Mouse (Mus musculus) thymus, postnatal 0 days (tissue): ENCODE data around the gene Tnip2. TPM values are rescaled to one million over a fixed set of nuclear protein-coding genes. Genes with fewer than 3 reads are reported as not detected.

Source experiments
- DNase-seq: peaks from one replicate; pipeline ENCODE4 v3.0.0-alpha.2; 2015; ENCODE audit warnings: low spot score
- polyA plus RNA-seq: library from polyadenylated mRNA; unstranded; fragments of >200 nt; fragmentation: Nextera tagmentation; extraction: Ambion mirVana; gene quantifications from 2 replicates; pipeline ENCODE4 v1.2.1, GENCODE M21; 2015

Gene Tnip2
- 11.8 and 17.9 TPM in 2 replicates for polyA plus RNA-seq

DNA sequence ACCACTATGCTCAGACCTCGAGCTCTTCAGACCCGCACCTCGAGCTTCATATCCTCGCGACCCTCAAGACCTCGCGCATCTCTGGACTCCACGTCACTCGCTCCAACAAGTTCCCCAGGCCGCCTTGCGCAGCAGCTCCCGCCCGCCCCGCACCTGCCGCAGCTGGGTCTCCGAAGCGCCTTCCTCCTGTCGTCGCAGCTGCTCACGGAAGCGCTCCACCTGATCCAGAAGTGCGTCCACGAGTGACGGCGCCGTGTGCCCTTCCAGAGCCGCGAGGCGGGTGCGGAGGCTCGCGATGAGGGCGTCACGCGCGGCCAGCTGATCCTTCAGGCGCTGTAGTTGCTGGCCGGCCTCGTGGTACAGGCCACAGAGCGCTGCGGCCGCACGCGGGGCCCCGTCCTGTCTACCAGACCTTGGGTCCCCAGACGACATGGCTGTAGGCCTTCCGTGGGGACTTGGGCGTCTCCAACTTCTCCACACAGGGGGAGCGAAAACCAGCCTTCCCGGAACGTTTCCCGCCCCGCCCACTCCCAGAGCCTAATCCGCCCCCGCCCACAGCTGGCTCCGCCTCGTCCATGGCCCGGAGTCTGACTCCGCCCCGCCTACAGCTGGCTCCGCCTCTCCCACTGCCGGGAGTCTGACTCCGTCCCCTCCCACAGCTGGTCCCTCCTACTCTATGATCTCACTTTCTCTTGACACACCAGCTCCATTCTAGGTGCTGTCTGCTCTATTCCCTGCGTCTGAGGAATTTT, at the start of gene Tnip2:
Gene Tnip2, minus strand, starts transcription at position 526 of the 752 bp plus-strand sequence.
- peak; percentile 93 for DNase-seq

DNA sequence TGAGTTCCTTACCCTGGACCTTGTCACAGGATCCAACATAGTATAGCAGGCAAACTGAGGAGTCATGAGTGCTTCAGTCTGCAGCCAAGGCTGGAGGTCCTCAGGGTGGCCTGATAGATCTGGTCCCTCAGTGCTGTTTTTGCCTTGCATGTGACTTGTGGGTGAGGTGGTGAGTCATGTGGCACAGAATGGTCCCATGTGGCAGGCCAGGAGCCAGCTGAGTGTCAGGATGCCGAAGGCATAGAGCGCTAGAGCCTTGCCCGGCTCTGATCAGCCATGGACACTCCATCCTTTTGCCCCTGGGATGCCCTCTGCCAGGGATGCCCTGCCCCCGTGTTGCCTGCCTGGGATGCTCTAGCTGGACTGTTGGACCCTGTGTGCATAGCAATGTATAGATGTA, 38.0 kb upstream of the Tnip2 start:
- DNase-seq: no peak

DNA sequence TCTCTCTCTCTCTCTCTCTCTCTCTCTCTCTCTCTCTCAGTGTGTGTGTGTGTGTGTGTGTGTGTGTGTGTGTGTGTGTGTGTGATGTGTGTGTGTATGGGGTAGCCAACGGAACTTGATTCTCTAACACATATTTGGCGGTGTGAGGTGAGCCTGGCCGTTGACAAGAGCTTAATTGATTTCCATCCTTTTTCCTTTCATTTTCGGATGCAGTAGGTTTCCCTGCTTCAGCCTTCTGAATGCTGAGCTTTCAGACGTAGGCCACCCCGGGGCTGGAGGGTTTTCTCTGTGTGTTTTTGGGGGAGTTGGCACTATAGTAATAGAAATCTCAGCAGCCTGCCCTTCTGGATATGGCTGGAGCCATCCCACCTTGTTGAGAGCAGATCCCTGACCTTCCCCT, 36.5 kb upstream of the Tnip2 start:
- DNase-seq: no peak

DNA sequence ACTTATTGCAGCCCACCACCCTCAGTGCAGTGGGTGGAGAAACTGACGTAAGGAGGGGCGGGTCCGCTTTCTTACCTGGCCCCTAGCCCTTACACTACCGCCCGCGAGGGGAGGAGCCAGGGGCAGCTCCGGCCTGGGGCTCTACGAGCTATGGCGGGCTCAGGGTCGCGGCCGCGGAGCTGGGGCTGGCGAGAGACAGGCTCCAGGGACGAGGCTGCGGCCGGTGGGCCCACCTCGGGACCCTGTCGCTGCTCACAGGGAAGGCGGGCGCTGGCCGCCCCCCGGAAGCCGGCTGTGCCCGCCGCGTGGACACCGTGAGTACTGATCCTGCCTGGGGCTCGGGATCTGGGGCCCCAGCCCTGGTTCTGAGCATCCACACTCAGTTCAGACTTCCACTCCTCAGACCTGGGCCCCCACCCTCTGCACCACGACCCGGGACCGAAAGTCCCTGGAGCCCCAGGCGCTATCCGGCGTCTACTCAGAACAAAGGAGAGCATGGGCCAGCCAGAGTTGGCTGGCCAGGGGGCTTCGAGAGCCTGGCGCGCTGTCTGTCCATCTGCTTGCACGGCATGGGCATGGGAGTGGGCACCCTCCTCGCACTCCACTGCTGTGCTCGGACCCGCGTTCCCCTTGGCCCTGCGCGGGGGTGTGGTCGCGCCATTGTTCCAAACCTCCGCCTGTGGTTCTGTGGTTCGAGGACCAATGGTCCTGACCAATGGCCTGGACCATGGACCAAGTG, 35.9 kb upstream of the Tnip2 start:
- DNase-seq: peak; percentile 48

DNA sequence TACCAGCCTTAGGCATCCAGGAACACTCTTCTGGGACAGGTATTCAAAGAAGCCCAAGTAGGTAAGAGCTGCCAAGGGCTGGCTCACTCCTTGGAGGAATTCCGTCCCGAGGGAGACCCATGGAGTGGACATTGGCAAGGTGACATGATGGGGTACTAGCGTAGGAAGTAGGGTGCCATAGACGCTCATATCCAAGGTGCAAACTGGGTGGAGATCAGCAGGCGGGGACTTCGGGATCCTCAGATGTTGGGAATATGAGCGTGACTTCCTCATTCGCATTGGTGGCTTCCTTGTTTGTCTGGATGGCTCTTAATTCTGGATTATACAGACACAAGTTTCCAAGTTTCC, 35.3 kb upstream of the Tnip2 start:
- DNase-seq: no peak

DNA sequence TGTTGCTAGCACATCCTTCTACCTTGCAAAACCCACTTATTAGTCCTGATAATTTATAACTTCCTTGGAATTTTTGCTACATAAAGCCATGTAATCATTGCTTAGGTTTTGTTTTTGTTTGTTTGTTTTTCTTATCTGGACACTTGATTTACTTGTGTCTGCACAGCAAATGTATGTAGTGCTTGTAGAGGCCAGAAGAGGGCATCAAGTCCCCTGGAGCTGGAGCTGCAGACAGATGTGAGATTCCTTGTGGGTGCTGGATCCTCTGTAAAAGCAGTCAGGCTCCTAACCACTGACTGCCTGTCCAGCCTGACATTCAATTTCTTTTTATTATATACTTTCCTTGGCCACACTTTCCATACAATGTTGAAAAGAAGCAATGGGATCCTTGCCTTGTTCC, 33.6 kb upstream of the Tnip2 start:
- peak; percentile 39 for DNase-seq

DNA sequence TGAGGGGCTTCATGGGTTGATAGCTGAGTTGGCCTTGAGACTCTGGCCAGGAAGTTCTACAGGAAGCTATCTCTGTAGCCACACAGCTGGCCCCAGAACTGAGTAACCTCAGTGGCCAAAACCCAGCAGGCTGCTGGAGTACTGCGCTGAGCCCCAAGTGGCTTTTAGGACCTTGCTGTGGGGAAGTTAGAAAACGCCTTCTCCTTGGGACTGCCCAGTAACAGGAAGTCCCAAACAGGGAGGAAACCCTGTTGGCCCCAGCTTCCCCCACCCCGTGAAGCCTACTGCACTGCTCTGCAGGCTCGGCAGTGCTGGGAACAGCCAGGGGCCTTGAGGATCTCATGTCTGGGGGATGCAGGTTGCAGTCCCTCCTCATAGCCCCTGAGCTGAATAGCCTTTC, 29.3 kb upstream of the Tnip2 start:
- DNase-seq: no peak

DNA sequence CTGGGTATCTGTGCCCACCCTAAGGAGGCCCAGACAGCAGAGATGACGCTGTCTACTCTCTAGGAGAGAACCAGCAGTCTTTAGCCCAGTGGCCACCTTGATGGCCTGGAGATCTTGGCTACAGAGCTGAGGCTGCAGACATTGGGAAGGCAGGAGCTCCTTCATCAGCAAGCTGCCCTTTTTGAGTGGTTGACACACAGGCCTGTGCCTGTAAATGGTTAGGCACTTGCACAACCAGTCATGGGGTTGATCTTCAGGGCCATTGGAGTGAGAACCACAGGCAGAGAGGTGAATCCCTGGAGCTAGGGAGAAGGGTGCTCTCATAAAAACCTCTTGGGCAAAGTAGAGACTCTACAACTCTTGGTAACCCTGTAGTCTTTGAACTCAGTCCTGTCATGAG, 28.4 kb upstream of the Tnip2 start:
- no peak for DNase-seq

DNA sequence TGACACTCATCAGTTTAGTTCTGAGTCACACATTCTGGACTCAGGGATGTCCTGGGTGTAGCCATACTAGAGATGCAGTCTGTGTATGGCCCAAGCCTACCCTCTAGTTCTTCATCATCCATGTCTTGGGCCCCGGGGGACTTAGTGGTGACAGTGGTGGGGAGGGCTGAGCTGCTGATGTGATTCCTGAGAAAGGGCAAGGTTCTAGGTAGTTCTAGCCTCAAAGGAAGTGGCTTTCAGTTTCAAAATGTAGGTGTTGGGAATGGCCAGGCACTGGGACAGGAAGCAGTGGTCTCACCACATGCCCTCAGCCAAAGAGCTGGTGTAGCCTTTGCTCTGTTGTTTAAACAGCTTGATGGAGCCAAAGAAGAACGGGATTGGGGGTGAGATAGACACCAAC, 25.3 kb upstream of the Tnip2 start:
- DNase-seq: no peak

DNA sequence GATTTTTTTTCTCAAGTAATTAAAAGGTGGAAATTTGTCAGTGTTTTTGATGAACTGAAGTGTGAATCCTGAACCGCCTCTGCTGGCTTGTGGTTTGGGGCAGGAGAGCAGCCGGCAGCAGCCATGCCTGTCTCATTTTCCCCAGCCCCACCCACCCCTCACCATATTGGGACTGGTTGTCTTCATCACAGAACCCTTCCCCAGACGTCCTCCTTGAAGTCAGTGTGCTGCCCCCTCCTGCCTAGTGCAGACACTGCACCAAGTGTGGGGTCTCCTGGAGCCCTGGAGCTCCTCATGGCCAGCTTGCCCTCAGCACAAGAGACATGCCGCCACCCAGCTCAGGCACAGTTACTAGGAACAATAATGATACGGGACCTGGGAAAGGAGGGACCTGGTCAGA, 24.7 kb upstream of the Tnip2 start:
- peak; percentile 74 for DNase-seq

DNA sequence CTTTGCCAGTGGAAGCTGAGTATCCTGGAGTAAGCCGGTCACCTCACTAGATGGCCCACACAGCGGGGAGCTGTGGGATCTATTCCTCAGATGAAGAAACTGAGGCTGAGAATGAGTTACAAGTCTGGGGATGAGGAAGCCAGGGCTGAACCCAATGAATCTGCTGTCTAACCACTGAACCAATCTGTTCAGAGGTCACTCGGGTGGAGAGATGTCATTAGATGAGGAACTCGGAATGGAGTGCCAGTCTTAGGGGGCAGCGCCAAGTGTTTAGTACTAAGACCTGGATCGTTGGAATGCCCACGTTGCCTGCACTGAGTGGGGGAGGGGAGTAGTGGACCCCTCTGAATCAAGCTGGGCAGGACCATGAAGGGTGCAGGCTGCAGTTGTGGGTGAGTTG, 24.3 kb upstream of the Tnip2 start:
- DNase-seq: no peak

DNA sequence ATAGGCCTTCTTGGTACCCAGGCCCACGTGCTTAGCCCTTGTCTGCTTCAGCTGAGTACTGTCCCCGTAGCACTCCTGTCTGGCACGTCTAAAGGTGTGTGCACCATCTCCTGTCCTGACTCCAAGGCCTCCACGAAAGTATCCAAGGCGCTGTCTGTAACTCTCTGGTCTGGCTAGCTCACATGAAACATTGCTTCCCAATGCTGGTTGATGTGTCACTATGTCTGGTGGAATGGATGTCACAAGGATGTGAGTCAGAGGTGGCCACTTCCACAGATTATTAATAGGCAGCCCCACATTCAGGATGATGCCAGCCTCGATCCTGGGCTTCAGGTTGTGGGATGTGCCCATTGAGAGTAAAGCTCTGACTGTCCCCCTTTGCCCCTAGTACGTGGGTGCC, 22.0 kb upstream of the Tnip2 start:
- no peak for DNase-seq

DNA sequence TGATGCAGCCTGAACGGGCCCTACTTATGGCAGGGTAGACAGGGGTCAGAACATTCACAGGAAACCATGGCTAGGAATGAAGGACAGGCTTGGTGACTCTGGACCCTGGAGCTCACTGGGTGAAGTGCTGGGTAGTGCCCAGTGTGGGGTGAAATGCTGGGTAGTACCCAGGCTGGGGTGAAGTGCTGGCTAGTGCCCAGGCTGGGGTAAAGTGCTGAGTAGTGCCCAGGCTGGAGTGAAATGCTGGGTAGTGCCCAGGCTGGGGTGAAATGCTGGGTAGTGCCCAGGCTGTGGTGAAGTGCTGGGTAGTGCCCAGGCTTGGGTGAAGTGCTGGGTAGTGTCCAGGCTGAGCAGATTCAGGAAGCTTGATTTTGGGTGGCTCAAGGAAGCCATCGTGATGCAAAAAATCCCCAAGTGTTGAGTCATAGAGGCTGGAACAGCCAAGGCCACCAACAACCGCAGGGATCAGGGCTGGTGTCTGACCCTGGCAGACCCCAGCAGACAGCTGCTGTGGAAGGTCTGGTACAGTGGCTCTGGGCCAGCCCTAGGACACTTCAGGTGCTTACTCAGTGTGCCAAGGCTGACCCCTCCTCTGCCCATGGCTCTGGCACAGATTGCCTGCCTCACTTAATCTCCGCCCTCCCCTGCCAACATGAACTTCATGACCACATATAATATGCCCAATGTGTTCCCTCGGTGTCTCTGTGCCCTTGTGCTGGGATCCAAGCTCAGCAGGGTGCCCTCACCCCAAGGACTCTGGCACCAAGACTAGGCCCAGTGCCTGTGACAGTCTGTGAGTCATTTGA, 21.2 kb upstream of the Tnip2 start:
- no peak for DNase-seq

DNA sequence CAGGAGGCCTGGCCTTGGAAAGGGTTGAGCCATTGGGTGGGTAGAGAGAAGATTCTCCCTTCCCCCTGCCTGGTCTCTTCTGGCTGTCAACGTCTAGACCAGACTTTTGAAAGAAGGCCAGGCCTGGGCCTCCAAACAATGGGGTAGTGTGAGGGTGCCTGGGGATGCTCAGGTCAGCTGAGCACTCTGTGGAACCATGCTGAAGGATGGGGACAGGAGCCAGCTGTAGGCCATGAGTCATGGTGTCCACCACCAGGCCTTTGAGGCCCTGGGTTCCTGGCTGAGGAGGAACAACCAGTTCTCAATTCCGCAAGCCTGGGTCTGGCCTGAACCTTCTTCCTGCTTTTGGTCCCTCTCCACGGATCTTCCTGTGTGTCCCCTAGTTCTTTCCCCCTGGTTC, 20.0 kb upstream of the Tnip2 start:
- no peak for DNase-seq

DNA sequence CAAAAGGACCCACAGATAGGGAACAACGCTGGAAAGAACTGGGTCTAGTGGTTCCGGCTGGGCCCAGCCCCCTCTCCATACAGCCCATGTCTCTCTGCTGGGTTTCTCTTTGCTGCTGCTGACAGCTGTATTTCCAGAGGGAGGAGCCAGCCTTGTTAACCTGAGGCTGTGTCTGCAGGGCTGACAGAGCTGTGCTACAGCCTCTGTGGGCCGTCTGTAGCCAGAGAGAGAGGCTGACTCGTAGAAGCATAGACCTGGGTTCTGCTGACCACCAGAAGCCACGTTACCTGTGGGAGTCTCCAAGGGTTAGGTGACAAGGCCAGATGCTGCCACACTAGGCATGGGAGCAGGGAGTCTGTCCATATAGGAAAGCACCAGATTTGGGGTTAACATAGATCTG, 19.3 kb upstream of the Tnip2 start:
- no peak for DNase-seq

DNA sequence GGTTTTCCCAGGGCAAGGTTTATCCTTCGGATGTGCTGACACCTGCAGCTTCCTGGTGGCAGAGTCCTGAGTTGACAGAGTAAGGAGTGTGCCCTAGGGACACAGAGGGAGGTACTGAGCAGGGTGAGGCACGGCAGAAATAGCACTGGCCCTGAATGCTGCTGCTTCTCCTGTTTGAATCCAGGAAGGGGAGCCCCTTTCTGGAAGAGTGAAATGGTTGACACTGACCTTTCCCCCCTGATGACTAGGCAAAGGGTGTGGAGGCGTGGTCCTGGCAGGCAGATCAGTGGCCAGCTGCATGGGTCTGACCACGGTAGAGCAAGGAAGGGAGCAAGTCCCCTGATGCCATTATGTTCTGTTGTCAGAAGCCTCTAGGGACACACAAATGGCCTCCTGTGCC, 16.9 kb upstream of the Tnip2 start:
- no peak for DNase-seq

DNA sequence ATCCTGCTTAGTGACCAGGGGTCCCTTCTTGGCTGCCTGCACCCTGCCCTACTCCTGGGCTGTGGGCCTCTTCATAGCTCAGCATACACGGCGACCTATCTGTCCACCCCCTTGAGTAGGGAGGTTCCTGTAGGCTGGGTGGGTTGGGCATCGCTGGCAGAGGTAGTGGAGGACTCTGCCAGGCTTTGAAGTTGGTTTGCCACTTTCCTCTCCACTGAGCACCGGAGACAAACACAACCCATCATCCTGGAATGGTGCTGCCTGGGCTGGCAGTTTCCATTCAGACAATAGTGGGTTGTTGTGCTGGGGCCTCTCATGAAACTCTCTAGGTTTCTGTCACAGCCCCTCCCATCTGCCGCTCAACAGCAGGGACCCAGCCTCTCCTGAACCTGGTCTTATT, 16.3 kb upstream of the Tnip2 start:
- no peak for DNase-seq

DNA sequence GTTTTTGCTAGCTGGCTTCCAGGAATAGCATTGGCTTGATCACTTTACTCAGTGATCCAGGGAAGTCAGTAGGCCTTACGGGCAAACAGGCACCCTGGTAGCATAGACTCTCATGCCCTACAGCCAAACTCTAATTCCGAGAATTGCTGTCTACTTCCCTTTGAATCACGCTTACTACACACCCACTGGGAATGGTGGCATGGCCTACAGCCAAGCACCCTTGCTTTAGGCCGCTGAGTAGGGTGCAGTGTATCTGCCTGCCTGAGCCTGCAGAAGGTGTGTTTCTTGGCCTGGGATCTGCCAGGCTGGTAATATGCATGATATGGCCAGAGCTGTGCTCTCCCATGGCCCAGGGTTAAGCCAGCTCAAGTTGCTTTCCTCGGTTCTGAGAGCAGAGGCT, 14.9 kb upstream of the Tnip2 start:
- DNase-seq: no peak

DNA sequence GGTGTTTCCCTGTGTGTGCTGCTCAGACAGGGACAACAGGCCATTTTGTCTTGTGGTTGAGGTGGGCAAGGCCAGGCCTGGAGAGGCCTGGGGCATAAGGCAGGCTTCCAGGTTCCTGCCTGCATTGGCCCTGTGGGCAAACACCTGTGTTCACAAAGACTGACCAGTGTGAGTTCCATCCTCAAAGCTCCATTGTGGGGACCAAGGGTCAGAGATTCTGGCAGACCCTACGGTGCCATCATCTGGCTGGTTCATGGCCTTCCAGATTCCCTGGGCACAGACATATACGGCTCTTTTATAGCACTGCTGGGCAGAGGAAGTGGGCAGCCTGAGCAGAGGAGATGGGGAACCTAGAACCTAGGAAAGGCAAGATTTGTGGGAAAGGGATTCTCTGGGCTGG, 13.6 kb upstream of the Tnip2 start:
- DNase-seq: no peak

DNA sequence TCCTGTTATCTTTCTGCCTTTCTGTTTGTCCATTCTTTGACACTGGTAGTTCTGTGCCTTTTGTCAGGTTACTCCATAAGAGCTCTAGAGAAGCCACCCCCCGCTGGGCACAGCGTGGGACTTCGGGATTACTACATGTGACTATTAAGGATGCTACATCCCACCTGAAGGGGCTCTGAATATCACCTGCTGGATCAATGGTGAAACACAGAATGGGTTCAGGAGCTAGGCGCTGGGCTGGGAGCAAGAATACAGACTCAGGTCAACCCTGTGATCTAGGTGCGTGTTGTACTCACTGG, 12.6 kb upstream of the Tnip2 start:
- no peak for DNase-seq

DNA sequence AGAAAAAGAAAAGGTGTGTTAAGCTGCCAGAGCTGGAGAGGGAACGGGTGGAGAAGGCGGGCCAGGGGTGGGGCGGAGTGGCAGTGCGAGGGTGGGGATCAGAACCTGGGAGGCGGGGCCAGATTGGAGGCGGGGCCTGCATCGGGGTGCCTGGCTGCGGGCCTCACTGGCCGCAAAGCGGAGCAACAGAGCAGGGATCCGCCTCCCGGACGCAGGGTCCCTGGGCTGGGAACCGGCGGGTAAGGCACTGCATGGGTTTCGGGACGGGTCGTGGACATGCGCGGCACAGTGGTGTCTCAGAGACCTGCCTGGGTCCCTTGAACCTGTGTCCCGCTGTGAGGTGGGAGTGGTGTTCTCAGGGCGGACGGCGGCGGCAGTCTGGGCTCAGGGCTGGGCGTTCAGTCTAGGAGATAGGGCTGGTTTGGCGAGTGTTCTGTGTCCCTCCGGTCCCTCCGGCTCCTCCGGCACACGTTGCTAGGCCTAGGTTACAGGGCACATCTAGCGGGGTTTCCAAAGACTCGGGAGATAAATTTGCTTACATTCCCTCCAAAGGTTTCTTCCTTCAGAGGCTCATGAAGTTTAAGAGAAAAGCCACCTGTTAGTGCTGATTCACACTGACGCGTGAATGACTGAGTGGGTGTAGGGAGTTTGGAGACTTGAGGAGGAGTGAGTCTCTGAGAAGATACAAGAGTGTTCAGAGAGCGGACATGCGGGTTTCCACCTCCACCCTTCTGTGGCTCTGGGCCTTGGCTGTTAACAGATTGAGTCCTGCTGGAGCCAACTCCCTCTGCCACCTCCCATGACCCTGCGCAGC, 12.1 kb upstream of the Tnip2 start, which contains the start of gene Sh3bp2:
Gene Sh3bp2, plus strand, starts transcription at position 176 of the 814 bp plus-strand sequence.
- peak; percentile 90 for DNase-seq

DNA sequence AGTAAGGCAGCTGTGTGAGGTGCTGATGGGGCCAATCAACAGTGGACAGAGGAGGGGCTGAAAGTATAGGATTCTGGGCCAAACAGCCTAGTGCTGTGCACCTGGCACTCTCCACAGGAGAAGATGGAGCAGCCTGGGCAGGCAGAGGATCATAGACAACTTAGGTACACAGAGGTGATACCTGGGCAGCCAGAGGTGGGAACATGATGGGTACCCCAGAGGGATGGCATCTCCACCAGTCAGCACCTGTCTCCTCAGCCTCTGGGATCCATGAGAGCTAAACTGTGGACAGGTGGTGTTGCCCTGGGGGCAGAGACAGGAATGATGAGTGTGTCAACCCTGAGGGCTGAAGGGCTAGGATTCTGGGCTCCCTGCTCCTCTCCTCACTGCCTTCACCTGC, 10.7 kb upstream of the Tnip2 start:
- DNase-seq: no peak
